In the genomic region with DNA sequence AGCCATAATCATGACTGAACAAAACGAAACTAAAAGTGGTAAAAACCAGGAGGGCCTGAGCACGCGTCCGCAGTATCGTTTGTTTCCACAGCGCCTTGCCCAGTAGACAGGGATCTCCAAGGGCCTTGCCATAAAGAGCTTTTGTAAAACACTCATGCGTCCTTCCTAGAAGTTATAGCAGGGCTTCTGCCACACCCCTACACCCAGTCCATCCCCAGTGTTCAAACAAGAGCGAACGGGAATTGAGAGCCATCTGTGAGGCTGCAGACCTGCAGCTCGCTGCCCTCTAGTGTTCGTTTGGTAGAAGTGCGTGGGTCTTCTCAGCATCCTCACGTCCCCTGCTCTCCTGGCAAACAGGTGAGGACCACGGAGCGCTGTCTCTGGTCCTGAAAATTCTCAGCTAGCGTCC, we compare ENCODE assay signal across 8 mouse cellular contexts. TPM values are rescaled to one million over a fixed set of nuclear protein-coding genes. Genes with fewer than 3 reads are reported as not detected.
DNase-seq lines count a peak whose midpoint lies in the region; ATAC-seq lines count a peak whose summit lies in the region.

No protein-coding gene starts in this region.

- H3K9ac ChIP-seq in midbrain, embryonic 16.5 days (ENCODE audit: low read depth, low read length) = peak overlapping the region; percentile 49; the same call in 1 of the 2 replicates
- no peak overlapping the region for H3K9ac ChIP-seq in stomach, embryonic 15.5 days

- no peaks in the 10 kb centered on the region for H3K4me1 ChIP-seq in midbrain, embryonic 16.5 days (ENCODE audit: control insufficient read depth, insufficient read depth, low read length)
- no peaks in the 10 kb centered on the region for H3K4me1 ChIP-seq in stomach, embryonic 15.5 days

- 31% methylated on average over 16 of the region's 16 CpGs for WGBS in midbrain, embryonic 16.5 days
- WGBS in stomach, embryonic 15.5 days = 21% methylated on average over 16 of the region's 16 CpGs

- H3K9me3 ChIP-seq in midbrain, embryonic 16.5 days (replicated peaks; ENCODE audit: control insufficient read depth, low read length, poor library complexity, severe bottlenecking) = no peaks in the 10 kb centered on the region
- H3K9me3 ChIP-seq in stomach, embryonic 15.5 days = no peaks in the 10 kb centered on the region

- H3K27ac ChIP-seq in midbrain, embryonic 16.5 days (ENCODE audit: low read length) = no peak overlapping the region
- no peak overlapping the region for H3K27ac ChIP-seq in stomach, embryonic 15.5 days

- peak; percentile 69 for DNase-seq in 3134 (ENCODE audit: extremely low read depth, insufficient read length, low spot score)
- DNase-seq in MN1 (ENCODE audit: low spot score) = peak; percentile 80
- peak; percentile 75 to 83 for DNase-seq in cerebellum, postnatal 10 days
- peak; percentile 20 to 31 for DNase-seq in gastrocnemius, adult 8-10 months (ENCODE audit: low spot score in 2 of 2)
- DNase-seq in liver = peak; percentile 75

- H3K4me2 ChIP-seq in midbrain, embryonic 16.5 days (ENCODE audit: low read length) = peak overlapping the region; percentile 44; the same call in 1 of the 2 replicates
- H3K4me2 ChIP-seq in stomach, embryonic 15.5 days = peak overlapping the region; percentile 53

- H3K27me3 ChIP-seq in midbrain, embryonic 16.5 days (ENCODE audit: control insufficient read depth, insufficient read depth, low read depth, low read length) = no peaks in the 10 kb centered on the region
- no peaks in the 10 kb centered on the region for H3K27me3 ChIP-seq in stomach, embryonic 15.5 days (replicated peaks)

- H3K36me3 ChIP-seq in midbrain, embryonic 16.5 days (ENCODE audit: control insufficient read depth, insufficient read depth, low read length) = no peaks in the 10 kb centered on the region
- no peaks in the 10 kb centered on the region for H3K36me3 ChIP-seq in stomach, embryonic 15.5 days

- ATAC-seq in inflammation-experienced regulatory T-cells, adult 6 months = peak; percentile 98
- 0 out of 2 replicates have a peak, but pooled peaks have one; percentile 68 for ATAC-seq in midbrain, embryonic 16.5 days
- peak; percentile 45; the same call in 1 of the 2 replicates for ATAC-seq in stomach, embryonic 15.5 days (ENCODE audit: insufficient read depth, low FRiP score, low read depth)

- peak overlapping the region; percentile 15 for H3K4me3 ChIP-seq in midbrain, embryonic 16.5 days (ENCODE audit: low read depth, low read length)
- peak overlapping the region; percentile 37 for H3K4me3 ChIP-seq in stomach, embryonic 15.5 days (replicated peaks)

RNA-seq across cellular contexts. Expression of gene Tor1b, which starts 10.2 kb away (rescaled TPM):
- total RNA-seq in gastrocnemius, adult 8-10 months (2022) = 10 to 100 TPM; 21.9 to 27.4 (median 25.8) TPM
- polyA plus RNA-seq in inflammation-experienced regulatory T-cells, adult 6 months (2017; shearing (Covaris generic)) = 10 to 100 TPM; 15.6 to 26.9 (median 22.2) TPM
- 18.2 and 18.3 TPM in 2 replicates for polyA plus RNA-seq in midbrain, embryonic 16.5 days (2015; fragmentation: Nextera tagmentation; extraction: Ambion mirVana)
- 30.6 and 31.1 TPM in 2 replicates for polyA plus RNA-seq in stomach, embryonic 15.5 days (2015; fragmentation: Nextera tagmentation; extraction: Ambion mirVana)

RNA-seq across cellular contexts. Expression of gene Ptges, which starts 12.9 kb away (rescaled TPM):
- total RNA-seq in gastrocnemius, adult 8-10 months (2022) = 1 to 10 TPM; 2.2 to 2.7 (median 2.4) TPM
- not detected for polyA plus RNA-seq in inflammation-experienced regulatory T-cells, adult 6 months (2017; shearing (Covaris generic))
- 5.1 and 5.2 TPM in 2 replicates for polyA plus RNA-seq in midbrain, embryonic 16.5 days (2015; fragmentation: Nextera tagmentation; extraction: Ambion mirVana)
- 6.7 and 9.0 TPM in 2 replicates for polyA plus RNA-seq in stomach, embryonic 15.5 days (2015; fragmentation: Nextera tagmentation; extraction: Ambion mirVana)

RNA-seq across cellular contexts. Expression of gene Tor1a, which starts 25.1 kb away (rescaled TPM):
- total RNA-seq in gastrocnemius, adult 8-10 months (2022) = 1 to 10 TPM; 4.3 to 5.6 (median 4.6) TPM
- 10 to 100 TPM; 60.5 to 73.3 (median 72.6) TPM for polyA plus RNA-seq in inflammation-experienced regulatory T-cells, adult 6 months (2017; shearing (Covaris generic))
- polyA plus RNA-seq in midbrain, embryonic 16.5 days (2015; fragmentation: Nextera tagmentation; extraction: Ambion mirVana) = 97.5 and 106 TPM in 2 replicates
- 73.9 and 74.5 TPM in 2 replicates for polyA plus RNA-seq in stomach, embryonic 15.5 days (2015; fragmentation: Nextera tagmentation; extraction: Ambion mirVana)

RNA-seq across cellular contexts. Expression of gene BC005624, which starts 39.4 kb away (rescaled TPM):
- total RNA-seq in gastrocnemius, adult 8-10 months (2022) = 10 to 100 TPM; 26.3 to 31.6 (median 28.2) TPM
- 100 to 1,000 TPM in 1 of 3 experiments, 10 to 100 TPM in 2; 67.1 to 103 (median 93.7) TPM for polyA plus RNA-seq in inflammation-experienced regulatory T-cells, adult 6 months (2017; shearing (Covaris generic))
- polyA plus RNA-seq in midbrain, embryonic 16.5 days (2015; fragmentation: Nextera tagmentation; extraction: Ambion mirVana) = 93.8 and 95.3 TPM in 2 replicates
- 53.8 TPM in 2 replicates for polyA plus RNA-seq in stomach, embryonic 15.5 days (2015; fragmentation: Nextera tagmentation; extraction: Ambion mirVana)

RNA-seq across cellular contexts. Expression of gene Usp20, which starts 39.5 kb away (rescaled TPM):
- 10 to 100 TPM in 3 of 4 experiments, 1 to 10 TPM in 1; 9.3 to 16.2 (median 12.0) TPM for total RNA-seq in gastrocnemius, adult 8-10 months (2022)
- 10 to 100 TPM; 11.9 to 27.4 (median 16.7) TPM for polyA plus RNA-seq in inflammation-experienced regulatory T-cells, adult 6 months (2017; shearing (Covaris generic))
- 49.2 and 49.8 TPM in 2 replicates for polyA plus RNA-seq in midbrain, embryonic 16.5 days (2015; fragmentation: Nextera tagmentation; extraction: Ambion mirVana)
- 17.4 and 19.0 TPM in 2 replicates for polyA plus RNA-seq in stomach, embryonic 15.5 days (2015; fragmentation: Nextera tagmentation; extraction: Ambion mirVana)

Comparison
In these comparisons a context has a peak if more than half of its experiments do, and no peak if none do; other contexts are left out.
1. DNase-seq: peak in every context shown above with its lines; median percentile 80 in MN1; 79 in cerebellum, postnatal 10 days; 75 in liver; 69 in 3134; 26 in gastrocnemius, adult 8-10 months.
2. ATAC-seq: peak in every context shown above with its lines; median percentile 98 in inflammation-experienced regulatory T-cells, adult 6 months; 68 in midbrain, embryonic 16.5 days; 45 in stomach, embryonic 15.5 days.